Mouse (Mus musculus) heart, postnatal 4 days (tissue): ENCODE data around the gene Steap2. TPM values are rescaled to one million over a fixed set of nuclear protein-coding genes. Genes with fewer than 3 reads are reported as not detected.
"Not testable (repeated sequence)": the region's sequence is repeated elsewhere in the genome, so short reads cannot be mapped to it uniquely, and the experiment has no call there.

Experiments
- DNase-seq: peaks from one replicate; pipeline ENCODE4 v3.0.0; 2021
- total RNA-seq, 2 experiments: library from RNA; stranded (reverse); gene quantifications; 2 replicates each; pipeline ENCODE4 v1.2.3; 2021

Steap2 gene
- 1 to 10 TPM; 1.7 to 1.9 TPM for total RNA-seq

GRCm38 (mm10) chr5:5693956-5694653, at the start of gene Steap2:
TSS of gene Steap2 (minus strand) at chr5:5694578.
- DNase-seq, result peak; percentile 56

GRCm38 (mm10) chr5:5734445-5734844, 40.1 kb upstream of the Steap2 start:
- no peak for DNase-seq

- DNase-seq, result no peak
Observed at GRCm38 (mm10) chr5:5732858-5733257, 38.5 kb upstream of the Steap2 start.

- DNase-seq, result no peak
Observed at GRCm38 (mm10) chr5:5732208-5732607, 37.8 kb upstream of the Steap2 start.

- DNase-seq, result no peak
Observed at GRCm38 (mm10) chr5:5729904-5730303, 35.5 kb upstream of the Steap2 start.

- DNase-seq, result no peak
Observed at GRCm38 (mm10) chr5:5722217-5722616, 27.8 kb upstream of the Steap2 start.

- DNase-seq, result no peak
Observed at GRCm38 (mm10) chr5:5711032-5711431, 16.7 kb upstream of the Steap2 start.

GRCm38 (mm10) chr5:5707341-5708278, 13.2 kb upstream of the Steap2 start:
- no peak for DNase-seq

- DNase-seq, result no peak
Observed at GRCm38 (mm10) chr5:5705019-5705418, 10.6 kb upstream of the Steap2 start.

- DNase-seq, result no peak
Observed at GRCm38 (mm10) chr5:5700386-5700785, 6.0 kb upstream of the Steap2 start.

GRCm38 (mm10) chr5:5698830-5699229, 4.5 kb upstream of the Steap2 start:
- no peak for DNase-seq

- no peak for DNase-seq
Observed at GRCm38 (mm10) chr5:5695401-5695942, 1.1 kb upstream of the Steap2 start.

GRCm38 (mm10) chr5:5693541-5693955, 830 bp downstream of the Steap2 start:
- no peak for DNase-seq

GRCm38 (mm10) chr5:5692167-5692738, 2.1 kb downstream of the Steap2 start:
- DNase-seq, result no peak

- DNase-seq, result no peak
Observed at GRCm38 (mm10) chr5:5688945-5689540, 5.3 kb downstream of the Steap2 start.

- DNase-seq, result no peak
Observed at GRCm38 (mm10) chr5:5688228-5688627, 6.2 kb downstream of the Steap2 start.

GRCm38 (mm10) chr5:5686973-5687372, 7.4 kb downstream of the Steap2 start:
- DNase-seq, result no peak

- DNase-seq, result not testable (repeated sequence)
Observed at GRCm38 (mm10) chr5:5684946-5685345, 9.4 kb downstream of the Steap2 start.

- DNase-seq, result no peak
Observed at GRCm38 (mm10) chr5:5683292-5683691, 11.1 kb downstream of the Steap2 start.

GRCm38 (mm10) chr5:5679459-5679858, 14.9 kb downstream of the Steap2 start:
- no peak for DNase-seq

GRCm38 (mm10) chr5:5676082-5676481, 18.3 kb downstream of the Steap2 start:
- no peak for DNase-seq

- no peak for DNase-seq
Observed at GRCm38 (mm10) chr5:5668920-5669319, 25.5 kb downstream of the Steap2 start.
